Mouse (Mus musculus): ENCODE data around the gene Tpbgl. TPM values are rescaled to one million over a fixed set of nuclear protein-coding genes. Genes with fewer than 3 reads are reported as not detected.

Gene Tpbgl
- polyA plus RNA-seq, 1 experiment from 2014 or later, result 0.22 TPM

DNA sequence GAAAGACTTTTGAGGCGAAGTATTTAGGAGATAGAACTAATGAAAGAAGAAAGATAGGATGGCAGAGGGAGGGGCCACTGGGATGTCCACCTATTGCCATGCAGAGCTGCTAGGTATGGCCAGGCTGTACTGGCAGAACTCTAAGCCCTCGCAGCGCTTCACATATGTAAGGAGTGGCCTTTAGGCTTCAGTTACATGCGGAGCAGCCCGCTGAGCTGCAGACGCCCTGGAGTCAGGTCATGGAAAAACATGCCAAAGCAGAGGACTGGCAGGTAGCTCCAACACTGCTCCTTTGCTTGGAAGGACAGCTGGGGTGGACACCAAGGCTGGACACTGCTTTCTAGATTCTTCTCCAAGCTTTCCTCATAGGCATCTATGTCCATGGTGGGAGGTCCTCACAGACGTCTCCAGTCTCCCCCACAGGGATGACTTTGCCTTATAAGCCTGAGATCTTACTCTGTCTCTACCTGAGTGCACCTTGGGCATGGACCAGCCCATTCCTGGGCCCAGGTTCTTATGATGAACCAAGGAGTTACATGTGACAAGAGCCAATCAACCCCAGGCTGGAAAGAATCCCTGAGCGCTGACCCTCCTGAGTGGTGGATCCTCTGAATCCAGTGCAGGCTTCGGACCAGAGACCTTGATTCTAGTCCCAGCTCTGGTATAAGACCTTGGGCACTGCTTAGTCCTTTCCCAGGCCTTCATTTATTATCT, 36.8 kb upstream of the Tpbgl start:
- Histone ChIP-seq H3K27ac (no peak overlapping the region), H3K36me3 (no peaks in the 10 kb centered on the region), H3K9me3 (no peaks in the 10 kb centered on the region), H3K4me3 (no peak overlapping the region), H3K4me1 (no peaks in the 10 kb centered on the region), H3K27me3 (no peaks in the 10 kb centered on the region), H3K9ac (no peak overlapping the region), H3K4me2 (no peak overlapping the region)
- WGBS, result 80% methylated on average over 9 of the region's 9 CpGs
- no peak for ATAC-seq (ENCODE audit: insufficient number of reproducible peaks, insufficient read depth, low FRiP score, low TSS enrichment, low read depth)

DNA sequence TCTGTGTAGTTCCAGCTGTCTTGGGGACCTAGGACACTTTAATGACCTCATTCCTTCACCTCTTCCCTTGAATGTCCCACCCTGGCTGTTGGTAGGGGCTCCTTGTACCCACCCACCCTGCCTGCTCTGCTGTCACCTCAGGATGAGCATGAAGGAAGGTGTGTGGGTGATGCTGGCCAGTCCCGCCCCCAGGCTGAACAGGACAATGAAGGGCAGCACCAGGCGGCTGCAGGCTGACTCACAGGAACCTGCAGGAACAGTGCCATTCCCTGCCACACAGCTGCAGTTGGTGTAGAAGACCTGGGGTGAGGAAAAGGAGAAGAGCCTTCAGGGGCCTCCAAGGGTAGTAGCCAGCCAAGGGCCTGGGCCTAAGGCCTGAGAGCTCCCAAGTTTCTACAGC, 35.4 kb upstream of the Tpbgl start:
- no peaks in the 10 kb centered on the region for H3K4me1 ChIP-seq
- no peaks in the 10 kb centered on the region for H3K27me3 ChIP-seq
- H3K9me3 ChIP-seq, result no peaks in the 10 kb centered on the region
- no peak for ATAC-seq (ENCODE audit: insufficient number of reproducible peaks, insufficient read depth, low FRiP score, low TSS enrichment, low read depth)
- WGBS, result 71% methylated on average over 2 of the region's 2 CpGs
- no peak overlapping the region for H3K9ac ChIP-seq
- H3K4me2 ChIP-seq, result no peak overlapping the region
- H3K36me3 ChIP-seq, result no peaks in the 10 kb centered on the region
- no peak overlapping the region for H3K4me3 ChIP-seq
- no peak overlapping the region for H3K27ac ChIP-seq

DNA sequence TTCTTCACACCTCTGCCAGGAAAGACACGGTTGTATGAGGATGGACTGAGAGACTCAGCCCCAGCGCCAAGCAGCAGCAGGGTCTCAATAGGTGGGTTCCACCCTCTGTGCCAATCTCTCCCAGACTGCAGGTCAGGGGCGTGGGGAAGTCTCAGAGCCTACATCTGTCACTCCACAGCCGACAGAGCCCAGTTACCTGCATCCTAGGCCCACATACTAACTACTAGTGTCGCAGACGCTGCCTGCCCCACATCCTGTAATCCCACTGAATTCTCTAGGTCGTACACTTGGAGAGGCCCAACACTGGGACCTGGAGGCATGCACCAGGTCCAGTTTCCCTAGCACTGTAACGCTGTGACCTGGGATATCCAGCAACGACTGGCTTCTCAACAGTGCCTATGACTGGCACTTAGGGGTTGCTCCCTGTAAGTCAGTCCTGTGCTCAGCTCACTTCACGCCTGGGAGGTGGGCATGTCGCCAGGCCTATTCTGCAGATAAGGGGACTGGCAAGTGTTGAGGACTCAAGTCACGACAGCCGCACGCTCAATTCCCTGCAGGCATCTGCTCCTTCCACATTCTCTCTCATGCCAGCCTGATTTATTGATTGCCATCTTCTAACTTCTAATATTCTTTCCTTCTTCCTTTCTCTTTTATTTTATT, 34.8 kb upstream of the Tpbgl start:
- Histone ChIP-seq H3K4me3 (no peak overlapping the region), H3K4me2 (no peak overlapping the region), H3K27ac (no peak overlapping the region), H3K4me1 (no peaks in the 10 kb centered on the region), H3K9me3 (no peaks in the 10 kb centered on the region), H3K36me3 (no peaks in the 10 kb centered on the region), H3K9ac (no peak overlapping the region), H3K27me3 (peaks cover 3% of the 10 kb centered on the region; the same call in 1 of the 2 replicates)
- WGBS, result 78% methylated on average over 14 of the region's 14 CpGs
- no peak for ATAC-seq (ENCODE audit: insufficient number of reproducible peaks, insufficient read depth, low FRiP score, low TSS enrichment, low read depth)

DNA sequence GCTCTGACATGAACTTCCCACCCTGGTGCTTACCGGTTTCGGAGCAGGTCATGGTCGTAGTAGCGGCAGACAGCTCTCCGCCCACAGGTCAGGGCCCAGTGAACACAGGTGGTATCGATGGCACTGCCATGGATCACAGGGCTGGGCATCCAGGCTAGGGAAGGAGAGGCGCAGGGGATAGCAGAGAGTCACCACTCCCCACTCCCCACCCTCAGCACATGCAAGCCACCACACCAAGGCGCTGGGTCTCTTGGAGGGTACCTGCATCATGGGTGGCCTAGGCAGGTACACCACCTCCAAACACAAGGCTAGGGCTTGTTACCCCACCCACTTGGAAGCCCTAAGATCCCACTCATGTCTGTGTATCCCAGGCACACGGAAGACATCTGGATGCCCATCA, 34.2 kb upstream of the Tpbgl start:
- 90% methylated on average over 9 of the region's 9 CpGs for WGBS

DNA sequence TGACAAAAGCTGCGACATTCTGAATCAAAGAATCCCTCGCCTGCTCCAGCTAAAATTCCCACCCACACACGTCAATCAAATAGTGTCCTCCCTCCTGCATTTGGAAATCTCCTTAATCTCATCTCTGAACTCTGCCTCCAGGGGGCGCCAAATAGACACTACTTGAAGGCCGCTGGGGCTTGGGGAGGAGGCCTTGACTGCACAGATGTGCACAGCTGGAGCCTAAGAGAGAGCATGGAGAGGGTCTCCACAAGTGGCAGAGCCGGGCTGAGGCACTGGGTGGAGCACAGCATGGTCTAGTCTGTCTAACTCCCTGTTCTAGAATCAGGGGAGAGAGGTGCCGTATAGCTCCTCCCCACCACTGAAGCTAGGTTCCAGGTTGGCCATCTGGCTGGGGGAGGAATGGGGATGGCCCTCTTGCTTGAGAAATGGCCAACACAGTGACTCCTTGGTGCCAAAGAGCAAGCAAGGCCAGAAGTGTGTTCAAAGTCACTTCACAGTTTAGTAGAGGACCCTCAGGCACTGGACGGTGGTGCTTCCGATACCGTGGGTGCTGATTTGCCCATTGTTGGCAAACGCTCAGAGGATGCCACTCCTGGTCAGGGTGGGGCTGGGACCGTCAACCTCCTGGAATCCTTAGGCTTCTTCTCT, 32.6 kb upstream of the Tpbgl start:
- Histone ChIP-seq H3K4me3 (no peak overlapping the region), H3K36me3 (no peaks in the 10 kb centered on the region), H3K9me3 (no peaks in the 10 kb centered on the region), H3K9ac (no peak overlapping the region), H3K4me1 (no peaks in the 10 kb centered on the region), H3K27ac (no peak overlapping the region), H3K4me2 (no peak overlapping the region), H3K27me3 (peaks cover 3% of the 10 kb centered on the region; the same call in 1 of the 2 replicates)
- 43% methylated on average over 12 of the region's 12 CpGs for WGBS
- ATAC-seq (ENCODE audit: insufficient number of reproducible peaks, insufficient read depth, low FRiP score, low TSS enrichment, low read depth), result no peak

More for the DNA sequence above, 34.2 kb upstream of the Tpbgl start:
- no peak for ATAC-seq (ENCODE audit: insufficient number of reproducible peaks, insufficient read depth, low FRiP score, low TSS enrichment, low read depth)
- no peak overlapping the region for H3K4me2 ChIP-seq
- no peak overlapping the region for H3K9ac ChIP-seq
- no peak overlapping the region for H3K27ac ChIP-seq
- peaks cover 3% of the 10 kb centered on the region; the same call in 1 of the 2 replicates for H3K27me3 ChIP-seq
- H3K36me3 ChIP-seq, result no peaks in the 10 kb centered on the region
- no peaks in the 10 kb centered on the region for H3K9me3 ChIP-seq
- no peak overlapping the region for H3K4me3 ChIP-seq
- no peaks in the 10 kb centered on the region for H3K4me1 ChIP-seq

DNA sequence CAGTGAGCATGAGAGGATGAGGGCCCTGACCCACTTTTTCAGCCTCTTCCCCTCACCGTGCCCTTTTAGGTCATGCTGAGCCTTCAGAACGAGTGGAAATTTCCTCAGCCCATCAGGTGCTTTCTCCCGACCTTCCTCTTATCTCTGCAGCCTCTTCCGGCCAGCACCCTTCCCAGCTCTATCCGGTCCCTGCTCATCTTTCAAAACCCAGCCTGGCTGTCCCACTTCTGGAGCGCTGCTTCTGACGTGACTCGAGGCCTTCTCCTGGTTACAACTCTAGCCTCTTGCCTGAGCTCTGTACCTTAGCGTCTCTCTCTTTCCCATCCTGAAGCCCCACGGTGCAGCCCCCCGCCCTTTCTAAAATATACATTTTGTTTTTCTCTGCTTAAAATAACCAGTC, 27.3 kb upstream of the Tpbgl start:
- Histone ChIP-seq H3K4me3 (no peak overlapping the region), H3K36me3 (no peaks in the 10 kb centered on the region), H3K4me1 (no peaks in the 10 kb centered on the region), H3K9ac (no peak overlapping the region), H3K27ac (no peak overlapping the region), H3K27me3 (peaks cover 3% of the 10 kb centered on the region; the same call in 1 of the 2 replicates), H3K4me2 (no peak overlapping the region), H3K9me3 (no peaks in the 10 kb centered on the region)
- no peak for ATAC-seq (ENCODE audit: insufficient number of reproducible peaks, insufficient read depth, low FRiP score, low TSS enrichment, low read depth)
- 78% methylated on average over 11 of the region's 11 CpGs for WGBS

DNA sequence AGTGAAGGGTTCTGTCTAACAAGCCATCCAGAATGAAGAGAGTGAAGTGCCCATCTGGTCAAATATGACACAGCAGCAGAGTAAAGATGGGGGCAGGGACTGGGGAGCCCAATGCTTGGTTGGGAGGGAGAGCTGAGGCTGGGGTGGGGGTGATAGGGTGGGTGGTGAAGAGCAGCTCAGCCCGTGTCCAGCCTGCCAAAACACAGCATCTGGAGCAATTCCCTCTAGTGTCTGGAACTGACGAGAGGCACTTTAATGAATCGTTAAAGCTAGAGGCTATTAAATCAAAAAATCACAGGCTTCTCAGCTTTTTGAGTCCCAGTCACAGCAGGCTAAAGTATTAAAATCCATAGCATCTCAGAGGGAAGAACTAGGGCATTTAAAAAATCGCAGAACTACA, 22.7 kb upstream of the Tpbgl start:
- Histone ChIP-seq H3K36me3 (no peaks in the 10 kb centered on the region), H3K9ac (no peak overlapping the region), H3K4me2 (no peak overlapping the region), H3K4me1 (no peaks in the 10 kb centered on the region), H3K4me3 (no peak overlapping the region), H3K9me3 (no peaks in the 10 kb centered on the region), H3K27me3 (no peaks in the 10 kb centered on the region), H3K27ac (no peak overlapping the region)
- WGBS, result 71% methylated on average over 4 of the region's 4 CpGs
- no peak for ATAC-seq (ENCODE audit: insufficient number of reproducible peaks, insufficient read depth, low FRiP score, low TSS enrichment, low read depth)

DNA sequence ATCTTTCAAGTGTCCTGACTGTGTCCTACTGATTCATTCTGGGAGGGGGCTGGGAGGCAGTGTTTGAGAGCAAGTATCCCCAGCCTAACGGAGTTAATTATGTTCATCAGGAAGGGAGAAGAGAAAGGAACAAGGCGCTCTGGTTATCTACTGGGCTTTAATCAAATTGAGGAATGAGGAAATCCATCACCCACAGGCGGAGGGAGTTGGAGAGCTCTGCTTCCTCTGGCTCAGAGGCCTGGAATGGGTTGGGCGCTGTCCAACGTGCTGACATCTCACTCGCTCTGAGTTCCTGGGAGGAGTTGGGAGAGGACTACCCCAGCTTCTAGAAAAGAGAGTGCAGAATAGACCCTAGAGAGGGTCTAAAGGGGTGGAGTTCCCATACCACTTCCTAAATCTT, 21.7 kb upstream of the Tpbgl start:
- H3K27me3 ChIP-seq, result no peaks in the 10 kb centered on the region
- no peak overlapping the region for H3K4me2 ChIP-seq
- no peak for ATAC-seq (ENCODE audit: insufficient number of reproducible peaks, insufficient read depth, low FRiP score, low TSS enrichment, low read depth)
- no peak overlapping the region for H3K27ac ChIP-seq
- H3K36me3 ChIP-seq, result no peaks in the 10 kb centered on the region
- no peaks in the 10 kb centered on the region for H3K9me3 ChIP-seq
- no peak overlapping the region for H3K9ac ChIP-seq
- WGBS, result 4% methylated on average over 6 of the region's 6 CpGs
- H3K4me3 ChIP-seq, result no peak overlapping the region
- H3K4me1 ChIP-seq, result no peaks in the 10 kb centered on the region

DNA sequence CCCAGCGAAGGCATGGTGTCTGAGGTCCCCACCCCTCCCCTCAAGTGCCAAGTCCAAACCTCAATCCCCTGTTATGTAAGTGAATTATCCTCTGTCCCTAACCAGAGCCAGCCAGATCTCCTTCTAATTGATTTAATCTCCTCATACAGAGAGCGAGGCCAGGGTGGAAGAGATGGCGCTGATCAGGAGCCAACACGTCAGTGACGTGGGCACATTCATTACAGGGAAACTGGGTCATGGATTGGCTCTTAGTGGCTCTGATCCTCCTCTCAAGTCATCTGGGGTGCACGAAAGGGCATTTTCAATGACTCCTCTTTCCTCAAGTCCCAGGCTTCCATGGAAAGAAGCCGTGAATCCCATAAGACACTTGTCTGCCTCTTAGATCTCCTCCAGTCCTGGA, 17.8 kb upstream of the Tpbgl start:
- Histone ChIP-seq H3K27ac (no peak overlapping the region), H3K4me3 (no peak overlapping the region), H3K9ac (no peak overlapping the region), H3K4me2 (no peak overlapping the region), H3K4me1 (no peaks in the 10 kb centered on the region), H3K27me3 (peaks cover 7% of the 10 kb centered on the region), H3K9me3 (no peaks in the 10 kb centered on the region), H3K36me3 (no peaks in the 10 kb centered on the region)
- WGBS, result 77% methylated on average over 7 of the region's 7 CpGs
- ATAC-seq (ENCODE audit: insufficient number of reproducible peaks, insufficient read depth, low FRiP score, low TSS enrichment, low read depth), result no peak

DNA sequence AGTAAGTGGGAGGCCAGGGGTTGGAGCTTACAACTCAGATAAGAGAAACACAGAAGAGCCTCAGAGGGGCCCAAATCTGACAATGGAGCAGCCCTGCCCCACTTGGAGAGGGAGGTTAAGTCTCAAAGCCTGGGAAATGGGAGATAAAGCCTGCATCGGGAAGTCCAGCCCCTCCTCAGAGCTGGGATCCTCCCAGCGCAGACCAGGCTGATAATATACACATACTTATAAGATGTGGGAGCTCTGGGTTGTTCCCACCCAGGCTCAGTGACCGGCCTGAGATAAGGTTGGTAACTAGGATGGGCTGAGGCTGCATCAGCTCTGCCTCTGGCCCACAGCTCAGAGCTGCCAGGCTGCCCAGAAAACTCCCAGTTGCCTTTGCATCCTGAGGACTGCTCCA, 15.2 kb upstream of the Tpbgl start:
- Histone ChIP-seq H3K36me3 (no peaks in the 10 kb centered on the region), H3K4me2 (no peak overlapping the region), H3K9me3 (no peaks in the 10 kb centered on the region), H3K27ac (no peak overlapping the region), H3K4me1 (no peaks in the 10 kb centered on the region), H3K9ac (no peak overlapping the region), H3K27me3 (peaks cover 7% of the 10 kb centered on the region), H3K4me3 (no peak overlapping the region)
- 60% methylated on average over 3 of the region's 3 CpGs for WGBS
- no peak for ATAC-seq (ENCODE audit: insufficient number of reproducible peaks, insufficient read depth, low FRiP score, low TSS enrichment, low read depth)

DNA sequence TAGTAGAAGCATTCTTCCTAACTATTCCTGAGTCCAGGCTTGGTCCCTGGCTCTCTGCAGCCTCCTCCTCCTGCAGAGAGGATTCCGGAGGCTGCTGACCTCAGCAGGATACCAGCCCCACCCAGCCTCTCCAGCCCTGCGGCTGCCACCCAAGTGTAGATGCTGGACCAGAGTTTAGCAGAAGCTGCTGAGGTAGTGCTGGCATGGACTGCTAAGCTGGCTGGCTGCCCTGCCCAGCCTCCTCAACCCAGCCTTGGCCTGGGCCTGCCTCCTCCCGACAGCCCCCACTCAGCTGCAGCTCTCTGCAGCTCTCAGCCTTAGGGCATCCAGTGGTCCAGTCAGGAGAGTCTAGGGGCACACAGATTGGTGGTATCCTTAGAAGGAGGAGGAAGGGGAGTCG, 14.3 kb upstream of the Tpbgl start:
- Histone ChIP-seq H3K36me3 (no peaks in the 10 kb centered on the region), H3K27ac (no peak overlapping the region), H3K27me3 (peaks cover 7% of the 10 kb centered on the region), H3K9me3 (no peaks in the 10 kb centered on the region), H3K4me3 (no peak overlapping the region), H3K9ac (no peak overlapping the region), H3K4me2 (no peak overlapping the region), H3K4me1 (no peaks in the 10 kb centered on the region)
- ATAC-seq (ENCODE audit: insufficient number of reproducible peaks, insufficient read depth, low FRiP score, low TSS enrichment, low read depth), result no peak
- 40% methylated on average over 4 of the region's 4 CpGs for WGBS

All from embryonic facial prominence, embryonic 13.5 days (tissue).